Mouse (Mus musculus): ENCODE measurements around the gene Fam219b.

GRCm38 (mm10) chr9:57531946-57532345 is 5.4 kb upstream of the Fam219b start:
- TF ChIP-seq CTCF (IDR thresholded peaks at IDR 0.05; ENCODE audit: insufficient read depth, low read depth, low read length) (no peak), POLR2A (IDR thresholded peaks at IDR 0.05; ENCODE audit: insufficient read depth, low read depth, low read length) (no peak)

Measured in olfactory bulb, adult 2 months (tissue).